Mouse (Mus musculus) midbrain, embryonic 10.5 days (tissue): ENCODE measurements at regions not wholly inside any gene's neighbourhood (a gene's known extent, or its start where the extent isn't known, plus 50 kb on each side); places are given as distances from the start of the nearest gene placed in this dataset.

Experiments used
- DNase-seq: peaks from one replicate; pipeline ENCODE4 v3.0.0-alpha.2; 2017; ENCODE audit warnings: low spot score
- H3K27ac ChIP-seq: fragments of 300-500 bp; sonication (generic); replicated peaks from 2 replicates; pipeline ENCODE4 v1.5.1; 2016; ENCODE audit warnings: mild to moderate bottlenecking
- H3K27me3 ChIP-seq: fragments of 300-500 bp; sonication (generic); 2 replicates; pipeline ENCODE4 v1.6.1; 2016; ENCODE audit warnings: low read depth, mild to moderate bottlenecking; ENCODE audit not compliant: poor library complexity, severe bottlenecking
- H3K36me3 ChIP-seq: fragments of 300-500 bp; sonication (generic); 2 replicates; pipeline ENCODE4 v1.6.1; 2016; ENCODE audit warnings: mild to moderate bottlenecking, moderate library complexity
- H3K4me1 ChIP-seq: fragments of 300-500 bp; sonication (generic); 2 replicates; pipeline ENCODE4 v1.6.1; 2016
- H3K4me3 ChIP-seq: fragments of 300-500 bp; sonication (generic); 2 replicates; pipeline ENCODE4 v1.5.1; 2016; ENCODE audit warnings: mild to moderate bottlenecking, moderate library complexity
- H3K9me3 ChIP-seq: fragments of 300-500 bp; sonication (generic); replicated peaks from 2 replicates; pipeline ENCODE4 v1.6.1; 2016; ENCODE audit warnings: mild to moderate bottlenecking
- WGBS: fragments of 180-500 bp; shearing (Covaris S2); methylation state at CpG from one replicate; pipeline ENCODE4 v1.1.7; 2016; 5-methylcytosine and 5-hydroxymethylcytosine counted together

- no peak overlapping the region for H3K27ac ChIP-seq
- DNase-seq, result no peak
- no peaks in the 10 kb centered on the region for H3K4me1 ChIP-seq
- no peaks in the 10 kb centered on the region for H3K27me3 ChIP-seq
- no peaks in the 10 kb centered on the region for H3K9me3 ChIP-seq
- no peaks in the 10 kb centered on the region for H3K36me3 ChIP-seq
- H3K4me3 ChIP-seq, result no peak overlapping the region
Measured at GRCm38 (mm10) chr7:95250651-95251050, 920.4 kb upstream of the Tenm4 start.

DNA sequence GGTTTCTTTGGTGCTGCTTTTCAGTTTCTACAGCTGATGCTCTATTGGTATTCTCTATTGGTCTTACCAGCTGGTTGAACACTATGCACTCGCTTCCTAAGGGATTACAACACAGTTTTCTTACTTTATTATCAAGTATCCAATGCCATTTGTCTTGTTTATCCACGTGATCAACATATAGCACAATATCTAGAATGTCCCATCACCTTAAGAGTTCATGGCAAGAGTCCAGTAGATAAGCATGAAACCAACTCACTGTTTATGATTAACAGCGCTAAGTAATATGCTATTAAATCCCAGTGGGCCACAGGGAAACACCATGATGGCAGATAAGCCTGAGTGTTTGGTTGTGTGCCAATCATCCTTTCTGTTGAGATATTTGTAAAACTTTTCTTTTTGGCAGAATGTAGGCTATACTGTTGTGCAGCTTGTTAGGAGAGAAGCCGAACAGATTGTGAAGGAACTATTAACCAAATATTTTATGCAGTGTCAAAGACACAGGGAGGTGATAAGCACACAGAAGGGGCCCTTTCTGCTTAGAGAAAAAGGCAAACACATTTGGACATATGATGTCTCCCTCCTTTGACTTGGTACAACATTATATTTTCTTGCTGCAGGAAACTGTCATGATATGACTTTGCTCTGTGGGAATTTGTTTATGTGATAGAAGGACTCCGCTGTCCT is 917.0 kb upstream of the Tenm4 start:
- no peak overlapping the region for H3K4me3 ChIP-seq
- no peaks in the 10 kb centered on the region for H3K4me1 ChIP-seq
- WGBS, result 87% methylated on average over 5 of the region's 5 CpGs
- no peaks in the 10 kb centered on the region for H3K36me3 ChIP-seq
- DNase-seq, result no peak
- no peaks in the 10 kb centered on the region for H3K27me3 ChIP-seq
- H3K9me3 ChIP-seq, result no peaks in the 10 kb centered on the region
- H3K27ac ChIP-seq, result no peak overlapping the region

DNA sequence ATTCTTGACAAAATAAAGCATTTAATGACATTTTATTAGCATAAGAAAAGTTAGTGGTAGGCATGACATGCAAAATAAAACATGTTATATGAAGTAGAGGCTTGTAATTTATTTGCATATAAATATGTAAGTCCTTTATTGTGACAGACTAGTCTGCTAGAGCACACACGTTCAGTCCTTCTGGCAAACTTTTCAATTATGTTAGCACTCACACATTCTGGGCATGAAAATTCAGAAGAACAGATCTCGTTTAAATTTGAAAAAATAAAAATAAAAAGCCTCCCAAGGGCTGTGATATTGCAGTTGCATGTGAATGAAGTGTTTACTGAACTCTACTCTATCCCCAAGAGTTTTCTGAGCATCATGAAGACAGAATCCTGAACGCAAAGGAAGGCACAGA is 916.1 kb upstream of the Tenm4 start:
- Histone ChIP-seq H3K36me3 (no peaks in the 10 kb centered on the region), H3K27ac (no peak overlapping the region), H3K4me3 (no peak overlapping the region), H3K9me3 (no peaks in the 10 kb centered on the region), H3K27me3 (no peaks in the 10 kb centered on the region), H3K4me1 (no peaks in the 10 kb centered on the region)
- DNase-seq, result no peak
- WGBS, result 76% methylated on average over 3 of the region's 3 CpGs

GRCm38 (mm10) chr7:95255699-95256098 is 915.3 kb upstream of the Tenm4 start:
- DNase-seq, result no peak
- no peaks in the 10 kb centered on the region for H3K36me3 ChIP-seq
- no peaks in the 10 kb centered on the region for H3K4me1 ChIP-seq
- H3K9me3 ChIP-seq, result no peaks in the 10 kb centered on the region
- H3K27me3 ChIP-seq, result no peaks in the 10 kb centered on the region
- no peak overlapping the region for H3K4me3 ChIP-seq
- no peak overlapping the region for H3K27ac ChIP-seq

DNA sequence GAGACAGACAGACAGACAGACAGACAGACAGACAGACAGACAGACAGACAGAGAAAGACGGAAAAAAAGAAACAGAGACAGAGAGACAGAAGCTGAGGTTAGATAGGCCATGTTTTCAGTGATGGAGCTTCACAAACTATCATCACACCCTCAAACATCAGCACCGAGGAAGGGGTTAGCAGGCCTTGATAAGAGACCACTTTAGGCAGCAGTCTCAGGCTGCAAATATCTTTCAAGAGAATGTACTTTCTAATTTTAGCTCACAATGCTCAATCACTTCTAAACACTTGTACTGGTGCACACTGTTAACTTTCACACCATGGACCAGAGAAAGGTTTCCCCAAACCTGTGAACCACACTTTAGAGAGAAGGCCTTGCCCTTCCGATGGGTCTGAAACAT is 908.1 kb upstream of the Tenm4 start:
- H3K27me3 ChIP-seq, result no peaks in the 10 kb centered on the region
- no peaks in the 10 kb centered on the region for H3K36me3 ChIP-seq
- H3K4me3 ChIP-seq, result no peak overlapping the region
- H3K27ac ChIP-seq, result no peak overlapping the region
- DNase-seq, result no peak
- no peaks in the 10 kb centered on the region for H3K9me3 ChIP-seq
- no peaks in the 10 kb centered on the region for H3K4me1 ChIP-seq
- WGBS, result 90% methylated on average over 3 of the region's 3 CpGs

GRCm38 (mm10) chr7:95277237-95277636 is 893.8 kb upstream of the Tenm4 start:
- Histone ChIP-seq H3K4me3 (no peak overlapping the region), H3K27ac (no peak overlapping the region), H3K4me1 (peaks cover 5% of the 10 kb centered on the region; the same call in 1 of the 2 replicates), H3K36me3 (no peaks in the 10 kb centered on the region), H3K9me3 (no peaks in the 10 kb centered on the region), H3K27me3 (no peaks in the 10 kb centered on the region)
- 92% methylated on average over 1 of the region's 1 CpGs for WGBS
- no peak for DNase-seq

GRCm38 (mm10) chr7:95313667-95314066 is 857.4 kb upstream of the Tenm4 start:
- H3K36me3 ChIP-seq, result no peaks in the 10 kb centered on the region
- 53% methylated on average over 1 of the region's 1 CpGs for WGBS
- H3K9me3 ChIP-seq, result no peaks in the 10 kb centered on the region
- no peak for DNase-seq
- H3K4me1 ChIP-seq, result no peaks in the 10 kb centered on the region; the same call in 1 of the 2 replicates
- H3K27ac ChIP-seq, result no peak overlapping the region
- no peaks in the 10 kb centered on the region for H3K27me3 ChIP-seq
- H3K4me3 ChIP-seq, result no peak overlapping the region

- Histone ChIP-seq H3K36me3 (no peaks in the 10 kb centered on the region), H3K27me3 (no peaks in the 10 kb centered on the region), H3K4me1 (no peaks in the 10 kb centered on the region), H3K9me3 (no peaks in the 10 kb centered on the region), H3K27ac (no peak overlapping the region), H3K4me3 (no peak overlapping the region)
- WGBS, result 50% methylated on average over 3 of the region's 3 CpGs
- no peak for DNase-seq
Measured at GRCm38 (mm10) chr7:95323084-95323483, 848.0 kb upstream of the Tenm4 start.

DNA sequence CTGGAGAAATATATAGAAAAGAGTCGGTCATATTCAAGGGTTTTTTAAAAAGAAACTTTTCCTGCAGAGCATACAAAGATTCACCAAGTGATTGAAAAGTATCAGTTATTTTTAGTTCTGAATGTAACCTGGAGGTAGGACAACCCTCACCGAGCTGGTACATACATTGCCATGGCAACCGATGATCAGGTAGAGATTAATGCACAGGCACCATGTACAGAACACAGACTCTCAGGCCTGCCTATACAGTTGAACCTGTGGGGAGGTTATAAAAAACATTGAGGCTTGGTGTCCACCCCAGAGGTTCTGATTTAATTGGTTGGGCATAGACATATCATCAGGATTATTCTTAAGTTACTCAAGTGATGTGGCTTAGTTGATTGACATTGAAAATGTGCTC is 846.1 kb upstream of the Tenm4 start:
- Histone ChIP-seq H3K27ac (no peak overlapping the region), H3K4me1 (no peaks in the 10 kb centered on the region), H3K4me3 (no peak overlapping the region), H3K9me3 (no peaks in the 10 kb centered on the region), H3K27me3 (no peaks in the 10 kb centered on the region), H3K36me3 (no peaks in the 10 kb centered on the region)
- DNase-seq, result no peak
- 92% methylated on average over 3 of the region's 3 CpGs for WGBS

GRCm38 (mm10) chr7:95332037-95332436 is 839.0 kb upstream of the Tenm4 start:
- Histone ChIP-seq H3K27me3 (no peaks in the 10 kb centered on the region), H3K9me3 (no peaks in the 10 kb centered on the region), H3K4me1 (no peaks in the 10 kb centered on the region), H3K4me3 (no peak overlapping the region), H3K27ac (no peak overlapping the region), H3K36me3 (no peaks in the 10 kb centered on the region)
- WGBS, result 35% methylated on average over 4 of the region's 4 CpGs
- peak; percentile 12 for DNase-seq

- Histone ChIP-seq H3K27ac (peak overlapping the region; percentile 38), H3K36me3 (no peaks in the 10 kb centered on the region), H3K4me1 (peaks cover 24% of the 10 kb centered on the region), H3K27me3 (no peaks in the 10 kb centered on the region), H3K9me3 (no peaks in the 10 kb centered on the region), H3K4me3 (no peak overlapping the region)
- WGBS, result 70% methylated on average over 7 of the region's 7 CpGs
- DNase-seq, result peak; percentile 11
Measured at GRCm38 (mm10) chr7:95350185-95350803, 820.8 kb upstream of the Tenm4 start.

- no peaks in the 10 kb centered on the region for H3K36me3 ChIP-seq
- H3K27ac ChIP-seq, result peak overlapping the region; percentile 38; the same call in 1 of the 2 replicates
- no peak overlapping the region for H3K4me3 ChIP-seq
- H3K9me3 ChIP-seq, result no peaks in the 10 kb centered on the region
- peaks cover 24% of the 10 kb centered on the region for H3K4me1 ChIP-seq
- DNase-seq, result no peak
- H3K27me3 ChIP-seq, result no peaks in the 10 kb centered on the region
Measured at GRCm38 (mm10) chr7:95350804-95351199, 820.2 kb upstream of the Tenm4 start.

DNA sequence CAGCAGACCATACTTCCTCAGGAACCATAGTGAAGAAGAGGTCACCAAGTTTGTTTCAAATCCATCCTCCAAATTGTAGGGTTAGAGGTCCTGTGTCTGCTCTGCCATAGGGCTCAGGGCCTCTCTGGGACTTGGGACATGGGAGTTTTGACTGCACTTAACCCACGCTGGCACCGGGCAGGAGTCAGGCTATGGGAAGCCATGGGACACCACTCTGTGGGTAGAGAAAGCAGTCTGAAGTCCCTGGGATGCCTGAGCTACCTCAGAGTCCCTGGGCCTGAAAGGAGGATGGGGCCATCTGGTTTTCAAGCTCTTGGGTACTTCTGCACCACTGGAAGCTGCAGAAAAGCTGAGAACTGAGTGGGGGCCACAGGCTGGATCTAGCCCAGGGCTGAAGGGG is 819.7 kb upstream of the Tenm4 start:
- no peak for DNase-seq
- peaks cover 24% of the 10 kb centered on the region for H3K4me1 ChIP-seq
- H3K4me3 ChIP-seq, result no peak overlapping the region
- H3K27me3 ChIP-seq, result no peaks in the 10 kb centered on the region
- no peaks in the 10 kb centered on the region for H3K9me3 ChIP-seq
- WGBS, result 95% methylated on average over 2 of the region's 2 CpGs
- no peaks in the 10 kb centered on the region for H3K36me3 ChIP-seq
- H3K27ac ChIP-seq, result peak overlapping the region; percentile 73
